Mouse (Mus musculus) embryo, embryonic 10.5 days (tissue): ENCODE data around the gene Asb2.

Source experiments
- DNase-seq: peaks from one replicate; pipeline ENCODE4 v3.0.0-alpha.2; 2015; ENCODE audit warnings: low spot score

The Asb2 gene

GRCm38 (mm10) chr12:103315831-103316545 lies 39.8 kb downstream of the Asb2 start:
- DNase-seq: peak; percentile 13

- DNase-seq: peak; percentile 86
Observed at GRCm38 (mm10) chr12:103314640-103315361, 41.0 kb downstream of the Asb2 start.

- DNase-seq: peak; percentile 78
Observed at GRCm38 (mm10) chr12:103313871-103314639, 41.7 kb downstream of the Asb2 start.

GRCm38 (mm10) chr12:103313274-103313673 lies 42.5 kb downstream of the Asb2 start:
- no peak for DNase-seq

- no peak for DNase-seq
Observed at GRCm38 (mm10) chr12:103311921-103312320, 43.9 kb downstream of the Asb2 start.

- no peak for DNase-seq
Observed at GRCm38 (mm10) chr12:103310744-103311267, 45.0 kb downstream of the Asb2 start, which contains the start of gene Fam181a. Gene Fam181a, plus strand, starts transcription at chr12:103310975.

- peak; percentile 61 for DNase-seq
Observed at GRCm38 (mm10) chr12:103306720-103307119, 49.1 kb downstream of the Asb2 start.

- DNase-seq: peak; percentile 50
Observed at GRCm38 (mm10) chr12:103306224-103306623, 49.6 kb downstream of the Asb2 start.

GRCm38 (mm10) chr12:103302960-103303359 lies 52.8 kb downstream of the Asb2 start:
- no peak for DNase-seq

GRCm38 (mm10) chr12:103301645-103302044 lies 54.2 kb downstream of the Asb2 start:
- DNase-seq: peak; percentile 82

GRCm38 (mm10) chr12:103300493-103300892 lies 55.3 kb downstream of the Asb2 start:
- DNase-seq: no peak

GRCm38 (mm10) chr12:103296292-103296691 lies 59.5 kb downstream of the Asb2 start:
- no peak for DNase-seq

GRCm38 (mm10) chr12:103292366-103292765 lies 63.4 kb downstream of the Asb2 start:
- no peak for DNase-seq

GRCm38 (mm10) chr12:103287276-103287675 lies 68.5 kb downstream of the Asb2 start:
- no peak for DNase-seq

GRCm38 (mm10) chr12:103283411-103283810 lies 72.4 kb downstream of the Asb2 start:
- no peak for DNase-seq

- no peak for DNase-seq
Observed at GRCm38 (mm10) chr12:103282936-103283335, 72.9 kb downstream of the Asb2 start.

- DNase-seq: no peak
Observed at GRCm38 (mm10) chr12:103281912-103282311, 73.9 kb downstream of the Asb2 start.

GRCm38 (mm10) chr12:103281491-103281890 lies 74.3 kb downstream of the Asb2 start:
- no peak for DNase-seq

GRCm38 (mm10) chr12:103276422-103276821 lies 79.4 kb downstream of the Asb2 start:
- DNase-seq: no peak

GRCm38 (mm10) chr12:103273732-103274131 lies 82.1 kb downstream of the Asb2 start:
- no peak for DNase-seq

- no peak for DNase-seq
Observed at GRCm38 (mm10) chr12:103273051-103273450, 82.8 kb downstream of the Asb2 start.

GRCm38 (mm10) chr12:103272176-103272575 lies 83.6 kb downstream of the Asb2 start:
- no peak for DNase-seq
